Mouse (Mus musculus) megakaryocyte, embryonic 14.5 days (primary cell): ENCODE measurements at regions not wholly inside any gene's neighbourhood (a gene's known extent, or its start where the extent isn't known, plus 50 kb on each side); places are given as distances from the start of the nearest gene placed in this dataset.

ENCODE experiments used
- H3K27me3 ChIP-seq: replicated peaks from 2 replicates; pipeline ENCODE3; 2012; ENCODE audit warnings: inconsistent platforms
- H3K36me3 ChIP-seq: replicated peaks from 2 replicates; pipeline ENCODE3; 2012; ENCODE audit warnings: low read length, inconsistent platforms, mixed read lengths
- H3K4me1 ChIP-seq: 2 replicates; pipeline ENCODE4 v1.6.1; 2012; ENCODE audit warnings: inconsistent platforms
- H3K4me3 ChIP-seq: replicated peaks from 2 replicates; pipeline ENCODE3; 2012; ENCODE audit warnings: moderate library complexity, mild to moderate bottlenecking, inconsistent platforms
- H3K9me3 ChIP-seq: 2 replicates; pipeline ENCODE4 v1.6.1; 2012; ENCODE audit warnings: inconsistent platforms
- FLI1 ChIP-seq: IDR thresholded peaks from 2 replicates; pipeline ENCODE4 v1.6.1; 2012; ENCODE audit warnings: low read length, inconsistent platforms, mixed read lengths
- GATA1 ChIP-seq: IDR thresholded peaks from 3 replicates; pipeline ENCODE4 v1.6.1; 2012; ENCODE audit warnings: mixed read lengths, low read length, inconsistent platforms, borderline replicate concordance

GRCm38 (mm10) chr12:107715871-107716270 is 227.4 kb downstream of the 3110018I06Rik start:
- TF ChIP-seq FLI1: no peak
- TF ChIP-seq GATA1: no peak
- Histone ChIP-seq H3K27me3 (no peaks in the 10 kb centered on the region), H3K9me3 (peaks cover 76% of the 10 kb centered on the region), H3K4me1 (no peaks in the 10 kb centered on the region), H3K4me3 (no peak overlapping the region), H3K36me3 (no peaks in the 10 kb centered on the region)

- no peaks in the 10 kb centered on the region for H3K36me3 ChIP-seq
- TF ChIP-seq GATA1 (no peak), FLI1 (no peak)
- H3K9me3 ChIP-seq: peaks cover 82% of the 10 kb centered on the region
- no peaks in the 10 kb centered on the region for H3K27me3 ChIP-seq
- no peak overlapping the region for H3K4me3 ChIP-seq
- H3K4me1 ChIP-seq: no peaks in the 10 kb centered on the region
These were observed 232.5 kb downstream of the 3110018I06Rik start for GRCm38 (mm10) chr12:107720941-107721340.

- H3K9me3 ChIP-seq: peaks cover 69% of the 10 kb centered on the region
- no peaks in the 10 kb centered on the region for H3K27me3 ChIP-seq
- H3K4me1 ChIP-seq: no peaks in the 10 kb centered on the region
- H3K4me3 ChIP-seq: no peak overlapping the region
- TF ChIP-seq FLI1: no peak
- TF ChIP-seq GATA1: no peak
- H3K36me3 ChIP-seq: no peaks in the 10 kb centered on the region
These were observed 234.8 kb downstream of the 3110018I06Rik start for GRCm38 (mm10) chr12:107723062-107723859.

GRCm38 (mm10) chr12:107723860-107724320 is 235.5 kb downstream of the 3110018I06Rik start:
- H3K27me3 ChIP-seq: no peaks in the 10 kb centered on the region
- no peaks in the 10 kb centered on the region for H3K4me1 ChIP-seq
- H3K36me3 ChIP-seq: no peaks in the 10 kb centered on the region
- no peak for TF ChIP-seq GATA1
- no peak for TF ChIP-seq FLI1
- H3K4me3 ChIP-seq: peak overlapping the region; percentile 42
- peaks cover 69% of the 10 kb centered on the region for H3K9me3 ChIP-seq

- H3K4me1 ChIP-seq: no peaks in the 10 kb centered on the region
- H3K4me3 ChIP-seq: no peak overlapping the region
- H3K9me3 ChIP-seq: peaks cover 69% of the 10 kb centered on the region
- no peaks in the 10 kb centered on the region for H3K27me3 ChIP-seq
- TF ChIP-seq GATA1 (no peak), FLI1 (no peak)
- no peaks in the 10 kb centered on the region for H3K36me3 ChIP-seq
These were observed 236.0 kb downstream of the 3110018I06Rik start for GRCm38 (mm10) chr12:107724467-107724866.

GRCm38 (mm10) chr12:107728865-107729264 is 240.4 kb downstream of the 3110018I06Rik start:
- Histone ChIP-seq H3K36me3 (no peaks in the 10 kb centered on the region), H3K4me3 (no peak overlapping the region), H3K27me3 (no peaks in the 10 kb centered on the region), H3K9me3 (peaks cover 68% of the 10 kb centered on the region), H3K4me1 (no peaks in the 10 kb centered on the region)
- TF ChIP-seq FLI1: no peak
- TF ChIP-seq GATA1: no peak

- Histone ChIP-seq H3K9me3 (peaks cover 68% of the 10 kb centered on the region), H3K4me1 (no peaks in the 10 kb centered on the region), H3K36me3 (no peaks in the 10 kb centered on the region), H3K27me3 (no peaks in the 10 kb centered on the region), H3K4me3 (peak overlapping the region; percentile 15)
- TF ChIP-seq FLI1 (no peak), GATA1 (no peak)
These were observed 240.9 kb downstream of the 3110018I06Rik start for GRCm38 (mm10) chr12:107729301-107729700.

- TF ChIP-seq FLI1: no peak
These were observed 242.5 kb downstream of the 3110018I06Rik start for GRCm38 (mm10) chr12:107730940-107731339.

GRCm38 (mm10) chr12:107734536-107734935 is 246.1 kb downstream of the 3110018I06Rik start:
- Histone ChIP-seq H3K36me3 (no peaks in the 10 kb centered on the region), H3K9me3 (peaks cover 90% of the 10 kb centered on the region), H3K4me1 (no peaks in the 10 kb centered on the region), H3K27me3 (no peaks in the 10 kb centered on the region), H3K4me3 (no peak overlapping the region)
- TF ChIP-seq GATA1 (no peak), FLI1 (no peak)

More at GRCm38 (mm10) chr12:107730940-107731339, 242.5 kb downstream of the 3110018I06Rik start:
- H3K4me3 ChIP-seq: no peak overlapping the region
- H3K9me3 ChIP-seq: peaks cover 74% of the 10 kb centered on the region
- no peaks in the 10 kb centered on the region for H3K36me3 ChIP-seq
- H3K27me3 ChIP-seq: no peaks in the 10 kb centered on the region
- no peaks in the 10 kb centered on the region for H3K4me1 ChIP-seq

- Histone ChIP-seq H3K4me1 (no peaks in the 10 kb centered on the region), H3K27me3 (no peaks in the 10 kb centered on the region), H3K9me3 (peaks cover 61% of the 10 kb centered on the region), H3K36me3 (no peaks in the 10 kb centered on the region), H3K4me3 (no peak overlapping the region)
- TF ChIP-seq GATA1 (no peak), FLI1 (no peak)
These were observed 254.2 kb downstream of the 3110018I06Rik start for GRCm38 (mm10) chr12:107742641-107743040.
